Mouse (Mus musculus) heart, embryonic 14.5 days (tissue): Measurements from ENCODE around the gene Klhl26. TPM values are rescaled to one million over a fixed set of nuclear protein-coding genes. Genes with fewer than 3 reads are reported as not detected.

Experiments used
- ATAC-seq: fragments of 200-750 bp; cut with Nextera tagmentation; 2 replicates; pipeline ENCODE4 v1.8.0; 2017; ENCODE audit warnings: low read depth, moderate TSS enrichment; ENCODE audit not compliant: insufficient number of reproducible peaks, insufficient read depth, low FRiP score
- H3K27ac ChIP-seq, 2 experiments: fragments of 200-500 bp in 1 of 2; fragments of 300-500 bp in 1 of 2; sonication (generic) in 1 of 2; replicated peaks in 1 of 2; 2 replicates each; pipeline ENCODE4 v1.5.1; 2012 to 2014; ENCODE audit warnings: low read depth in 2 of 2, low read length in 2 of 2, control low read depth in 1 of 2, mild to moderate bottlenecking in 1 of 2, mixed read lengths in 1 of 2; ENCODE audit not compliant: control insufficient read depth in 1 of 2, insufficient read depth in 1 of 2
- H3K27me3 ChIP-seq: fragments of 300-500 bp; sonication (generic); 2 replicates; pipeline ENCODE4 v1.6.1; 2014; ENCODE audit warnings: mild to moderate bottlenecking, low read length, control low read depth; ENCODE audit not compliant: control insufficient read depth, insufficient read depth
- H3K36me3 ChIP-seq: fragments of 300-500 bp; sonication (generic); 2 replicates; pipeline ENCODE4 v1.6.1; 2014; ENCODE audit warnings: mild to moderate bottlenecking, control low read depth, low read length, mixed read lengths; ENCODE audit not compliant: control insufficient read depth, insufficient read depth
- H3K4me1 ChIP-seq, 2 experiments: fragments of 200-500 bp in 1 of 2; fragments of 300-500 bp in 1 of 2; sonication (generic) in 1 of 2; 2 replicates each; pipeline ENCODE4 v1.6.1; 2012 to 2014; ENCODE audit warnings: low read length in 2 of 2, control low read depth in 1 of 2, mixed read lengths in 1 of 2; ENCODE audit not compliant: control insufficient read depth in 2 of 2, insufficient read depth in 2 of 2
- H3K4me2 ChIP-seq: fragments of 300-500 bp; sonication (generic); 2 replicates; pipeline ENCODE4 v1.6.1; 2014; ENCODE audit warnings: mild to moderate bottlenecking, low read length
- H3K4me3 ChIP-seq, 2 experiments: fragments of 200-500 bp in 1 of 2; fragments of 300-500 bp in 1 of 2; sonication (generic) in 1 of 2; 2 replicates each; pipeline ENCODE4 v1.5.1; 2012 to 2014; ENCODE audit warnings: low read length in 2 of 2, mild to moderate bottlenecking in 2 of 2, control low read depth in 1 of 2, low read depth in 1 of 2, moderate library complexity in 1 of 2; ENCODE audit not compliant: control insufficient read depth in 1 of 2, insufficient read depth in 1 of 2
- H3K9ac ChIP-seq: fragments of 300-500 bp; sonication (generic); 2 replicates; pipeline ENCODE4 v1.6.1; 2014; ENCODE audit warnings: mild to moderate bottlenecking, low read length
- H3K9me3 ChIP-seq: fragments of 300-500 bp; sonication (generic); 2 replicates; pipeline ENCODE4 v1.6.1; 2016; ENCODE audit warnings: low read length, control low read depth; ENCODE audit not compliant: control insufficient read depth
- WGBS: fragments of 180-500 bp; shearing (Covaris S2); extraction: QIAGEN DNeasy Blood & Tissue Kit; methylation state at CpG from one replicate; pipeline ENCODE4 v1.1.7; 2014; 5-methylcytosine and 5-hydroxymethylcytosine counted together
- polyA plus RNA-seq: library from polyadenylated mRNA; unstranded; fragments of >200 nt; fragmentation: Nextera tagmentation; extraction: Ambion mirVana; gene quantifications from 2 replicates; pipeline ENCODE4 v1.2.1, GENCODE M21; 2014

The Klhl26 gene
- polyA plus RNA-seq, 1 experiment from 2014 or later, result 9.8 TPM

DNA sequence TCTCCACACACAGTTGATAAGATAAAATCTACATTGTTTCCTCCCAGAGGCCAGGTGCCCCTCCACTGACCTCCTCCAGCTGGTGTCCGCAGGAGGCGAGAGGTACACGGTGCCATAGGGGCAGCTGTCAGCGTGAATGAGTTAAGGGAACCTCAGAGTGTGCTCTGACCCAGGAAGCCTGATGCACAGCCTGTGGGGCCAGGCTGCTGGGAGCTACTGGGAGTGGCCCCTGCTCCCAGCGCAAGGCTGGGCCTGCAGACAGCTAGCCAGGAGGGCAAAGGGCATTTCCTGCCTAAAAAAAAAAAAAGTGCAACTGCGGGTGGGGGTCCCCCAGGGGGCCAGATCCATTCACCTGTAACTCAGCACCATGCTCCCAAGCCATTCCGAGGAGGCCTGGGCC is 71.6 kb downstream of the Klhl26 start:
- no peak overlapping the region for H3K9ac ChIP-seq
- peaks cover 3% of the 10 kb centered on the region; the same call in 1 of the 2 replicates for H3K36me3 ChIP-seq
- H3K27ac ChIP-seq, result no peak overlapping the region
- no peak overlapping the region for H3K4me2 ChIP-seq
- no peaks in the 10 kb centered on the region for H3K27me3 ChIP-seq
- no peak for ATAC-seq
- H3K4me3 ChIP-seq, result no peak overlapping the region
- peaks cover 36 to 48% of the 10 kb centered on the region in 2 experiments for H3K4me1 ChIP-seq
- H3K9me3 ChIP-seq, result no peaks in the 10 kb centered on the region
- WGBS, result 65% methylated on average over 7 of the region's 7 CpGs

- ATAC-seq, result no peak
- Histone ChIP-seq H3K4me1 (peaks cover 35 to 42% of the 10 kb centered on the region in 2 experiments), H3K36me3 (peaks cover 3% of the 10 kb centered on the region; the same call in 1 of the 2 replicates), H3K9ac (no peak overlapping the region), H3K4me2 (no peak overlapping the region), H3K9me3 (no peaks in the 10 kb centered on the region), H3K27ac (no peak overlapping the region), H3K27me3 (no peaks in the 10 kb centered on the region), H3K4me3 (no peak overlapping the region)
- 93% methylated on average over 3 of the region's 3 CpGs for WGBS
Observed at GRCm38 (mm10) chr8:70404212-70404611, 72.6 kb downstream of the Klhl26 start.

Other genes with a start within 250 kb of the Klhl26 start
- gene Sugp2, start 242.7 kb downstream of the Klhl26 start, polyA plus RNA-seq, result 23.1 and 29.1 TPM in 2 replicates
- 12.1 and 16.5 TPM in 2 replicates for gene Armc6, start 242.5 kb downstream of the Klhl26 start, polyA plus RNA-seq
- gene Homer3, start 194.1 kb downstream of the Klhl26 start, polyA plus RNA-seq, result 22.2 and 25.0 TPM in 2 replicates
- 28.9 and 33.7 TPM in 2 replicates for gene Ddx49, start 174.5 kb downstream of the Klhl26 start, polyA plus RNA-seq
- gene Cope, start 174.4 kb downstream of the Klhl26 start, polyA plus RNA-seq, result 294 and 319 TPM in 2 replicates
- gene Cers1, start 161.2 kb downstream of the Klhl26 start, polyA plus RNA-seq, result 1.8 and 2.3 TPM in 2 replicates
- 0.57 TPM in 1 of 2 replicates, not detected in the other for gene Gdf1, start 147.2 kb downstream of the Klhl26 start, polyA plus RNA-seq
- gene Upf1, start 123.7 kb downstream of the Klhl26 start, polyA plus RNA-seq, result 14.2 and 18.1 TPM in 2 replicates
- 3.0 and 4.6 TPM in 2 replicates for gene Comp, start 103.4 kb downstream of the Klhl26 start, polyA plus RNA-seq
- gene Crtc1, start 37.4 kb downstream of the Klhl26 start, polyA plus RNA-seq, result 12.2 and 14.1 TPM in 2 replicates
- 0.31 TPM in 1 of 2 replicates, not detected in the other for gene Tmem59l, start 10.4 kb upstream of the Klhl26 start, polyA plus RNA-seq
- gene Crlf1, start 16.2 kb upstream of the Klhl26 start, polyA plus RNA-seq, result 0.42 and 2.0 TPM in 2 replicates
- gene Rex1bd, start 29.8 kb upstream of the Klhl26 start, polyA plus RNA-seq, result 129 and 138 TPM in 2 replicates
- gene Uba52, start 33.8 kb upstream of the Klhl26 start, polyA plus RNA-seq, result 900 and 1,040 TPM in 2 replicates
- 189 and 209 TPM in 2 replicates for gene Fkbp8, start 50.8 kb upstream of the Klhl26 start, polyA plus RNA-seq
- gene Kxd1, start 51.0 kb upstream of the Klhl26 start, polyA plus RNA-seq, result 79.3 and 85.7 TPM in 2 replicates
- 13.0 and 13.2 TPM in 2 replicates for gene Ell, start 62.5 kb upstream of the Klhl26 start, polyA plus RNA-seq
- 59.5 and 69.8 TPM in 2 replicates for gene Isyna1, start 117.4 kb upstream of the Klhl26 start, polyA plus RNA-seq
- gene Ssbp4, start 131.9 kb upstream of the Klhl26 start, polyA plus RNA-seq, result 83.7 and 85.8 TPM in 2 replicates
- 1.3 and 3.2 TPM in 2 replicates for gene Lrrc25, start 139.2 kb upstream of the Klhl26 start, polyA plus RNA-seq
- gene Gdf15, start 155.5 kb upstream of the Klhl26 start, polyA plus RNA-seq, result 1.1 TPM in 2 replicates
- 39.7 and 46.6 TPM in 2 replicates for gene Pgpep1, start 183.4 kb upstream of the Klhl26 start, polyA plus RNA-seq
- 316 and 334 TPM in 2 replicates for gene Lsm4, start 196.3 kb upstream of the Klhl26 start, polyA plus RNA-seq
- 122 and 137 TPM in 2 replicates for gene Jund, start 222.0 kb upstream of the Klhl26 start, polyA plus RNA-seq
- gene Iqcn, start 226.5 kb upstream of the Klhl26 start, polyA plus RNA-seq, result not detected in 2 replicates
- not detected in 2 replicates for gene Gm3336, start 241.6 kb upstream of the Klhl26 start, polyA plus RNA-seq
- 0.08 and 0.23 TPM in 2 replicates for gene Pde4c, start 246.8 kb upstream of the Klhl26 start, polyA plus RNA-seq